26 mouse cellular contexts compared by ENCODE assay signal in genomic region chr19:9933908-9934307, GRCm38 (mm10). TPM values are rescaled to one million over a fixed set of nuclear protein-coding genes. Genes with fewer than 3 reads are reported as not detected.
DNase-seq lines count a peak whose midpoint lies in the region; ATAC-seq and TF ChIP-seq lines count a peak whose summit lies in the region.
"Had no signal": no experiment of that assay in that cellular context is flagged by ENCODE, and none has a peak within 500 bp of the region (broad histone marks: within the 10 kb centered on the region; RNA-seq: fewer than 3 reads in every experiment).

No protein-coding gene starts in this region.

- H3K9me3 ChIP-seq in lung, embryonic 16.5 days (ENCODE audit: control insufficient read depth, low read length): 0 out of 2 replicates have a peak, but pooled peaks cover 3% of the 10 kb centered on the region
- H3K9me3 ChIP-seq: embryonic facial prominence, embryonic 13.5 days; embryonic facial prominence, embryonic 15.5 days; forebrain, embryonic 10.5 days; forebrain, embryonic 12.5 days had no signal

- no peak overlapping the region for H3K4me2 ChIP-seq in lung, embryonic 16.5 days (ENCODE audit: low read depth, low read length)
- H3K4me2 ChIP-seq: embryonic facial prominence, embryonic 13.5 days; embryonic facial prominence, embryonic 15.5 days; forebrain, embryonic 12.5 days had no signal

- 50% methylated on average over 2 of the region's 2 CpGs for WGBS in lung, embryonic 16.5 days
- 66% methylated on average over 2 of the region's 2 CpGs for WGBS in lung, adult 2 months
- 86% methylated on average over 2 of the region's 2 CpGs for WGBS in macrophage (ENCODE audit: missing documents)

- no peaks in the 10 kb centered on the region for H3K36me3 ChIP-seq in lung, embryonic 16.5 days (ENCODE audit: control insufficient read depth, insufficient read depth, low read length)
- H3K36me3 ChIP-seq in macrophage (ENCODE audit: inconsistent target): no peaks in the 10 kb centered on the region
- H3K36me3 ChIP-seq: embryonic facial prominence, embryonic 13.5 days; embryonic facial prominence, embryonic 15.5 days; forebrain, embryonic 10.5 days; forebrain, embryonic 12.5 days had no signal

- no peak for TF ChIP-seq POLR2A in lung, adult 2 months (IDR thresholded peaks at IDR 0.05; ENCODE audit: borderline replicate concordance, extremely low read depth, low read depth, low read length)

- no peak overlapping the region for H3K9ac ChIP-seq in lung, embryonic 16.5 days (ENCODE audit: low read length)
- H3K9ac ChIP-seq: embryonic facial prominence, embryonic 13.5 days; embryonic facial prominence, embryonic 15.5 days; forebrain, embryonic 12.5 days had no signal

- H3K27me3 ChIP-seq in lung, embryonic 16.5 days (ENCODE audit: control insufficient read depth, insufficient read depth, low read depth, low read length): no peaks in the 10 kb centered on the region
- H3K27me3 ChIP-seq: CH12.LX; embryonic facial prominence, embryonic 13.5 days; embryonic facial prominence, embryonic 15.5 days; forebrain, embryonic 12.5 days had no signal

- no peak for DNase-seq in lung, adult 2 months
- DNase-seq in ES-CJ7 (ENCODE audit: low read depth, low spot score) (peak; percentile 38), ZHBTc4 (ENCODE audit: low read depth, low spot score) (peak; percentile 59)
- no peak for DNase-seq in left cerebral cortex, postnatal 25 days (ENCODE audit: low spot score in 2 of 2)
- DNase-seq in frontal cortex, adult 2 months (ENCODE audit: extremely low spot score in 1 of 2, low spot score in 1 of 2): no peak
- DNase-seq: adrenal gland, adult 2 months; adrenal gland, postnatal 10 days; adrenal gland, postnatal 25 days; B cell, adult 2 months; cerebellum, adult 18-20 months; cerebellum, adult 8-10 months; cerebellum, adult 9-11 months; cerebellum, postnatal 14 days; cerebellum, postnatal 36 days; embryo, embryonic 11 days had no signal

- 0 out of 2 replicates have a peak overlapping the region, but pooled peaks have one; percentile 16 for H3K27ac ChIP-seq in lung, embryonic 16.5 days (ENCODE audit: low read length)
- peak overlapping the region; percentile 27 for H3K27ac ChIP-seq in macrophage
- H3K27ac ChIP-seq: embryonic facial prominence, embryonic 13.5 days; embryonic facial prominence, embryonic 15.5 days; forebrain, embryonic 10.5 days; forebrain, embryonic 12.5 days had no signal

- H3K4me1 ChIP-seq in lung, embryonic 16.5 days (replicated peaks; ENCODE audit: control insufficient read depth, insufficient read depth, low read length): no peaks in the 10 kb centered on the region
- H3K4me1 ChIP-seq in lung, adult 2 months (ENCODE audit: control insufficient read depth, insufficient read depth, low read length): 0 out of 2 replicates have a peak, but pooled peaks cover 2% of the 10 kb centered on the region
- H3K4me1 ChIP-seq: forebrain, embryonic 12.5 days had no signal

- ATAC-seq in lung, embryonic 16.5 days (ENCODE audit: low read depth): 0 out of 2 replicates have a peak, but pooled peaks have one; percentile 54
- ATAC-seq: CD4-positive, CD25-positive, alpha-beta regulatory T cell, adult 4 months; forebrain, embryonic 14.5 days; forebrain, embryonic 16.5 days had no signal

- no peaks in the 10 kb centered on the region; the same call in 1 of the 2 replicates for H3K79me2 ChIP-seq in macrophage (ENCODE audit: inconsistent target)

- intact Hi-C loops in left cerebral cortex, postnatal 25 days (cut with DNase I): no loop called here

- H3K4me3 ChIP-seq in lung, embryonic 16.5 days (ENCODE audit: low read length): no peak overlapping the region
- no peak overlapping the region for H3K4me3 ChIP-seq in lung, adult 2 months (replicated peaks; ENCODE audit: extremely low read depth, low read depth, low read length)
- no peak overlapping the region for H3K4me3 ChIP-seq in macrophage (ENCODE audit: inconsistent target)
- H3K4me3 ChIP-seq: embryonic facial prominence, embryonic 13.5 days; embryonic facial prominence, embryonic 15.5 days; erythroblast, embryonic 14.5 days; forebrain, embryonic 10.5 days; forebrain, embryonic 12.5 days had no signal

- TF ChIP-seq CTCF in lung, adult 2 months (IDR thresholded peaks at IDR 0.05; ENCODE audit: insufficient read depth, low read length): no peak

RNA-seq across cellular contexts. Expression of gene Incenp, which starts 34.6 kb away (rescaled TPM):
- 99.7 and 108 TPM in 2 replicates for polyA plus RNA-seq in lung, embryonic 16.5 days (2015; fragmentation: Nextera tagmentation; extraction: Ambion mirVana)
- polyA plus RNA-seq in lung, adult 2 months (2012; rRNA removed): 5.5 and 7.7 TPM in 2 replicates
- total RNA-seq in macrophage (2018; cell fraction: chromatin; rRNA removed): 100 to 1,000 TPM in 13 of 26 experiments, 10 to 100 TPM in 13; 11.0 to 260 (median 108) TPM
- total RNA-seq in macrophage (2018; cell fraction: cytosol; rRNA removed): 10 to 100 TPM; 14.9 to 49.5 (median 37.8) TPM
- 100 to 1,000 TPM in 2 of 26 experiments, 10 to 100 TPM in 24; 19.3 to 115 (median 57.5) TPM for total RNA-seq in macrophage (2018; cell fraction: nucleus; rRNA removed)
- polyA plus RNA-seq in macrophage (2018): 37.8 to 67.1 TPM (median 51.1 TPM) in 3 replicates
- total RNA-seq in left cerebral cortex, postnatal 25 days (2021): 10 to 100 TPM; 22.0 to 23.3 TPM
- 23.8 and 27.2 TPM in 2 replicates for polyA plus RNA-seq in frontal cortex, adult 2 months (2012; rRNA removed)

RNA-seq across cellular contexts. Expression of gene Fth1, which starts 46.5 kb away (rescaled TPM):
- polyA plus RNA-seq in lung, embryonic 16.5 days (2015; fragmentation: Nextera tagmentation; extraction: Ambion mirVana): 1,957 and 1,991 TPM in 2 replicates
- polyA plus RNA-seq in lung, adult 2 months (2012; rRNA removed): 4,642 and 7,955 TPM in 2 replicates
- total RNA-seq in macrophage (2018; cell fraction: chromatin; rRNA removed): 1,000 to 10,000 TPM in 25 of 26 experiments, 100 to 1,000 TPM in 1; 839 to 4,643 (median 2,612) TPM
- total RNA-seq in macrophage (2018; cell fraction: cytosol; rRNA removed): over 10,000 TPM; 27,371 to 77,320 (median 43,339) TPM
- total RNA-seq in macrophage (2018; cell fraction: nucleus; rRNA removed): over 10,000 TPM in 4 of 26 experiments, 1,000 to 10,000 TPM in 22; 2,155 to 11,196 (median 6,502) TPM
- 25,011 to 42,260 TPM (median 38,400 TPM) in 3 replicates for polyA plus RNA-seq in macrophage (2018)
- 1,000 to 10,000 TPM; 2,053 to 2,068 TPM for total RNA-seq in left cerebral cortex, postnatal 25 days (2021)
- 3,721 and 5,002 TPM in 2 replicates for polyA plus RNA-seq in frontal cortex, adult 2 months (2012; rRNA removed)

Comparison
In these comparisons a context has a peak if more than half of its experiments do, and no peak if none do; other contexts are left out.
1. DNase-seq: peak in ES-CJ7 (single experiment) and ZHBTc4 (single experiment); none in lung, adult 2 months (single experiment), left cerebral cortex, postnatal 25 days (0 of 2) and frontal cortex, adult 2 months (0 of 2).